Mouse (Mus musculus): ENCODE results near the gene Bhlhe41. TPM values are rescaled to one million over a fixed set of nuclear protein-coding genes. Genes with fewer than 3 reads are reported as not detected.

The Bhlhe41 gene
- polyA plus RNA-seq, 1 experiment: 11.3 TPM

GRCm38 (mm10) chr6:145883668-145884067, 18.3 kb upstream of the Bhlhe41 start:
- H3K4me1 ChIP-seq (ENCODE audit: control insufficient read depth, insufficient read depth, insufficient read length, low read length): no peaks in the 10 kb centered on the region
- no peak overlapping the region for H3K4me3 ChIP-seq (ENCODE audit: insufficient read depth, low read depth, low read length)
- no peak overlapping the region for H3K27ac ChIP-seq (replicated peaks; ENCODE audit: low read depth, low read length)

GRCm38 (mm10) chr6:145883010-145883409, 17.7 kb upstream of the Bhlhe41 start:
- Histone ChIP-seq H3K4me1 (ENCODE audit: control insufficient read depth, insufficient read depth, insufficient read length, low read length) (no peaks in the 10 kb centered on the region), H3K27ac (replicated peaks; ENCODE audit: low read depth, low read length) (no peak overlapping the region), H3K4me3 (ENCODE audit: insufficient read depth, low read depth, low read length) (no peak overlapping the region)

GRCm38 (mm10) chr6:145880609-145881008, 15.3 kb upstream of the Bhlhe41 start:
- Histone ChIP-seq H3K4me3 (ENCODE audit: insufficient read depth, low read depth, low read length) (no peak overlapping the region), H3K27ac (replicated peaks; ENCODE audit: low read depth, low read length) (no peak overlapping the region), H3K4me1 (ENCODE audit: control insufficient read depth, insufficient read depth, insufficient read length, low read length) (no peaks in the 10 kb centered on the region)

GRCm38 (mm10) chr6:145876986-145877735, 11.8 kb upstream of the Bhlhe41 start:
- Histone ChIP-seq H3K27ac (replicated peaks; ENCODE audit: low read depth, low read length) (no peak overlapping the region), H3K4me1 (ENCODE audit: control insufficient read depth, insufficient read depth, insufficient read length, low read length) (no peaks in the 10 kb centered on the region), H3K4me3 (ENCODE audit: insufficient read depth, low read depth, low read length) (no peak overlapping the region)

- Histone ChIP-seq H3K27ac (replicated peaks; ENCODE audit: low read depth, low read length) (no peak overlapping the region), H3K4me1 (ENCODE audit: control insufficient read depth, insufficient read depth, insufficient read length, low read length) (no peaks in the 10 kb centered on the region), H3K4me3 (ENCODE audit: insufficient read depth, low read depth, low read length) (no peak overlapping the region)
Measured at GRCm38 (mm10) chr6:145873354-145873753, 8.0 kb upstream of the Bhlhe41 start.

- H3K4me3 ChIP-seq (ENCODE audit: insufficient read depth, low read depth, low read length): no peak overlapping the region
- no peaks in the 10 kb centered on the region for H3K4me1 ChIP-seq (ENCODE audit: control insufficient read depth, insufficient read depth, insufficient read length, low read length)
- no peak overlapping the region for H3K27ac ChIP-seq (replicated peaks; ENCODE audit: low read depth, low read length)
Measured at GRCm38 (mm10) chr6:145872010-145872409, 6.7 kb upstream of the Bhlhe41 start.

- H3K4me3 ChIP-seq (ENCODE audit: insufficient read depth, low read depth, low read length): no peak overlapping the region
- no peaks in the 10 kb centered on the region for H3K4me1 ChIP-seq (ENCODE audit: control insufficient read depth, insufficient read depth, insufficient read length, low read length)
- H3K27ac ChIP-seq (replicated peaks; ENCODE audit: low read depth, low read length): no peak overlapping the region
Measured at GRCm38 (mm10) chr6:145870991-145871390, 5.6 kb upstream of the Bhlhe41 start.

- no peak overlapping the region for H3K27ac ChIP-seq (replicated peaks; ENCODE audit: low read depth, low read length)
- no peaks in the 10 kb centered on the region for H3K4me1 ChIP-seq (ENCODE audit: control insufficient read depth, insufficient read depth, insufficient read length, low read length)
Measured at GRCm38 (mm10) chr6:145867111-145867510, 1.8 kb upstream of the Bhlhe41 start.

GRCm38 (mm10) chr6:145865886-145866851, 811 bp upstream of the Bhlhe41 start:
- no peaks in the 10 kb centered on the region for H3K4me1 ChIP-seq (ENCODE audit: control insufficient read depth, insufficient read depth, insufficient read length, low read length)
- H3K27ac ChIP-seq (replicated peaks; ENCODE audit: low read depth, low read length): peak overlapping the region; percentile 93
- H3K4me3 ChIP-seq (ENCODE audit: insufficient read depth, low read depth, low read length): peak overlapping the region; percentile 94

More at GRCm38 (mm10) chr6:145867111-145867510, 1.8 kb upstream of the Bhlhe41 start:
- H3K4me3 ChIP-seq (ENCODE audit: insufficient read depth, low read depth, low read length): no peak overlapping the region

GRCm38 (mm10) chr6:145864171-145864570, 1.2 kb downstream of the Bhlhe41 start:
- peak overlapping the region; percentile 45 for H3K27ac ChIP-seq (replicated peaks; ENCODE audit: low read depth, low read length)

GRCm38 (mm10) chr6:145863065-145863971, 2.0 kb downstream of the Bhlhe41 start:
- no peaks in the 10 kb centered on the region for H3K4me1 ChIP-seq (ENCODE audit: control insufficient read depth, insufficient read depth, insufficient read length, low read length)
- H3K4me3 ChIP-seq (ENCODE audit: insufficient read depth, low read depth, low read length): peak overlapping the region; percentile 94
- peak overlapping the region; percentile 51 for H3K27ac ChIP-seq (replicated peaks; ENCODE audit: low read depth, low read length)

More at GRCm38 (mm10) chr6:145864171-145864570, 1.2 kb downstream of the Bhlhe41 start:
- H3K4me3 ChIP-seq (ENCODE audit: insufficient read depth, low read depth, low read length): peak overlapping the region; percentile 94
- H3K4me1 ChIP-seq (ENCODE audit: control insufficient read depth, insufficient read depth, insufficient read length, low read length): no peaks in the 10 kb centered on the region

- H3K4me1 ChIP-seq (ENCODE audit: control insufficient read depth, insufficient read depth, insufficient read length, low read length): no peaks in the 10 kb centered on the region
- H3K4me3 ChIP-seq (ENCODE audit: insufficient read depth, low read depth, low read length): peak overlapping the region; percentile 94
- peak overlapping the region; percentile 51; the same call in 1 of the 2 replicates for H3K27ac ChIP-seq (replicated peaks; ENCODE audit: low read depth, low read length)
Measured at GRCm38 (mm10) chr6:145862739-145863064, 2.7 kb downstream of the Bhlhe41 start.

GRCm38 (mm10) chr6:145862321-145862720, 3.0 kb downstream of the Bhlhe41 start:
- Histone ChIP-seq H3K4me3 (ENCODE audit: insufficient read depth, low read depth, low read length) (peak overlapping the region; percentile 94), H3K4me1 (ENCODE audit: control insufficient read depth, insufficient read depth, insufficient read length, low read length) (peaks cover 2% of the 10 kb centered on the region; the same call in 1 of the 2 replicates), H3K27ac (replicated peaks; ENCODE audit: low read depth, low read length) (0 out of 2 replicates have a peak overlapping the region, but pooled peaks have one; percentile 51)

- peaks cover 4% of the 10 kb centered on the region; the same call in 1 of the 2 replicates for H3K4me1 ChIP-seq (ENCODE audit: control insufficient read depth, insufficient read depth, insufficient read length, low read length)
- H3K27ac ChIP-seq (replicated peaks; ENCODE audit: low read depth, low read length): no peak overlapping the region
- peak overlapping the region; percentile 94; the same call in 1 of the 2 replicates for H3K4me3 ChIP-seq (ENCODE audit: insufficient read depth, low read depth, low read length)
Measured at GRCm38 (mm10) chr6:145861462-145862227, 3.7 kb downstream of the Bhlhe41 start.
